In the genomic region with DNA sequence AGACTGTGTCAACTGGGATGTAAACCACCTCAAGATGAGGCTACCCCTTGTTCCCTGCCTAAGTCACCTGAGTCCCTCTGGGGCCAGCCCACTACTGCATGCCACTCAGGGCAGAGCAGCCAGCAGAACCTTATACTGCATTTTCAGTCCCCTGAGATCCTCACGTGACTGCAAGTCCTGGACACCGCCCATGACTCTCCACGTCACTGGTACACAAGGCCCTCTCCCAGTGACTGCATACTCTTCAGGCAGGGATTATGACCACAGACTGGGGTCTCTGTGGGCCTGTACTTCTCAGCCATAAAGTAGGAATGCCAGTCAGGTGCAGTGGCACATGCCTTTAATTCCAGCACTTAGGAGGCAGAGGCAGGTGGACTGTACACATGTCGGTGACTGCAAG, we compare ENCODE assay signal across 9 mouse cellular contexts.
DNase-seq lines count a peak whose midpoint lies in the region; ATAC-seq and TF ChIP-seq lines count a peak whose summit lies in the region.
"Had no signal": no experiment of that assay in that cellular context is flagged by ENCODE, and none has a peak within 500 bp of the region (broad histone marks: within the 10 kb centered on the region; RNA-seq: fewer than 3 reads in every experiment).

No protein-coding gene starts in this region.

- peak; percentile 70 for DNase-seq in kidney, adult 2 months
- no peak for DNase-seq in kidney, postnatal 14 days
- DNase-seq in lung, postnatal 25 days (ENCODE audit: low spot score): peak; percentile 59
- DNase-seq in right cerebral cortex, postnatal 36 days (ENCODE audit: low spot score in 2 of 2): no peak
- DNase-seq in retina, postnatal 1 day: no peak
- no peak for DNase-seq in layer of hippocampus, adult 9-11 months
- DNase-seq: thymus, adult 2 months had no signal

- no peak overlapping the region for H3K4me3 ChIP-seq in kidney, adult 2 months (ENCODE audit: insufficient read depth, low read depth, low read length)
- no peak overlapping the region for H3K4me3 ChIP-seq in embryonic fibroblast, embryonic 13.5 days (ENCODE audit: insufficient read depth, low read length)
- no peak overlapping the region for H3K4me3 ChIP-seq in hindbrain, embryonic 15.5 days

- no peak for TF ChIP-seq POLR2A in kidney, adult 2 months (IDR thresholded peaks at IDR 0.05; ENCODE audit: low read depth, low read length)
- TF ChIP-seq POLR2A in embryonic fibroblast, embryonic 13.5 days (IDR thresholded peaks at IDR 0.05; ENCODE audit: low read depth, low read length): no peak

- H3K9me3 ChIP-seq in hindbrain, embryonic 15.5 days: no peaks in the 10 kb centered on the region

- H3K9ac ChIP-seq in hindbrain, embryonic 15.5 days: no peak overlapping the region

- no peaks in the 10 kb centered on the region for H3K36me3 ChIP-seq in kidney, adult 2 months (ENCODE audit: control insufficient read depth, insufficient read depth, low read length)
- H3K36me3 ChIP-seq in hindbrain, embryonic 15.5 days: no peaks in the 10 kb centered on the region

- 39% methylated on average over 4 of the region's 4 CpGs for WGBS in kidney, adult 2 months
- 78% methylated on average over 4 of the region's 4 CpGs for WGBS in hindbrain, embryonic 15.5 days

- H3K27ac ChIP-seq in kidney, adult 2 months (ENCODE audit: insufficient read depth, low read depth, low read length): 0 out of 2 replicates have a peak overlapping the region, but pooled peaks have one; percentile 2
- peak overlapping the region; percentile 16 for H3K27ac ChIP-seq in embryonic fibroblast, embryonic 13.5 days (ENCODE audit: insufficient read depth, low read length)
- peak overlapping the region; percentile 36; the same call in 1 of the 2 replicates for H3K27ac ChIP-seq in hindbrain, embryonic 15.5 days (replicated peaks)

- H3K4me2 ChIP-seq in hindbrain, embryonic 15.5 days: no peak overlapping the region

- peaks cover 73% of the 10 kb centered on the region for H3K4me1 ChIP-seq in kidney, adult 2 months (ENCODE audit: control insufficient read depth, insufficient read depth, low read length)
- peaks cover 19% of the 10 kb centered on the region for H3K4me1 ChIP-seq in embryonic fibroblast, embryonic 13.5 days (ENCODE audit: control insufficient read depth, insufficient read depth, low read length)
- peaks cover 86% of the 10 kb centered on the region for H3K4me1 ChIP-seq in hindbrain, embryonic 15.5 days (replicated peaks)

- no peak for TF ChIP-seq CTCF in kidney, adult 2 months (conservative IDR thresholded peaks at IDR 0.05; ENCODE audit: insufficient read depth, insufficient read length, low read depth, low read length)
- TF ChIP-seq CTCF in embryonic fibroblast, embryonic 13.5 days (IDR thresholded peaks at IDR 0.05; ENCODE audit: borderline replicate concordance, insufficient read depth, low read length): no peak

- H3K27me3 ChIP-seq in kidney, adult 2 months (replicated peaks; ENCODE audit: control insufficient read depth, insufficient read depth, low read length): no peaks in the 10 kb centered on the region
- H3K27me3 ChIP-seq in hindbrain, embryonic 15.5 days: no peaks in the 10 kb centered on the region

- no peak for ATAC-seq in hindbrain, embryonic 15.5 days (ENCODE audit: low FRiP score, low read depth)

Comparison
In these comparisons a context has a peak if more than half of its experiments do, and no peak if none do; other contexts are left out.
1. DNase-seq: peak in kidney, adult 2 months (single experiment) and lung, postnatal 25 days (single experiment); none in kidney, postnatal 14 days (single experiment), right cerebral cortex, postnatal 36 days (0 of 2), retina, postnatal 1 day (single experiment) and layer of hippocampus, adult 9-11 months (single experiment).
2. Peak in every context shown above with its lines, with median percentiles within 50 percentile points of each other: H3K27ac ChIP-seq.